Mouse (Mus musculus) CD8-positive naive resting alpha-beta T cell, adult 57 days (primary cell): ENCODE measurements around the gene Mrpl53. TPM values are rescaled to one million over a fixed set of nuclear protein-coding genes. Genes with fewer than 3 reads are reported as not detected.

Experiments used
- total RNA-seq: library from RNA; stranded (reverse); gene quantifications from one replicate; pipeline ENCODE4 v1.2.4, GENCODE M21; 2023

Gene Mrpl53
- 28.5 TPM for total RNA-seq

GRCm38 (mm10) chr6:83108762-83109668 lies at the start of gene Mrpl53:
Mrpl53 (plus strand) TSS chr6:83109040.

GRCm38 (mm10) chr6:83070247-83070310 lies 38.8 kb upstream of the Mrpl53 start, which contains the start of gene Tlx2:
Tlx2 (minus strand) TSS chr6:83070293.

GRCm38 (mm10) chr6:83077630-83078323 lies 31.1 kb upstream of the Mrpl53 start, which contains the start of gene Pcgf1:
Pcgf1 (plus strand) TSS chr6:83077869.

GRCm38 (mm10) chr6:83086121-83087035 lies 22.5 kb upstream of the Mrpl53 start, which contains the start of gene Lbx2:
Lbx2 (plus strand) TSS chr6:83086367.

GRCm38 (mm10) chr6:83101316-83101687 lies 7.5 kb upstream of the Mrpl53 start, which contains the start of the genes Ccdc142 and Gm42688:
Ccdc142 (plus strand) TSS chr6:83101601.
Gm42688 (plus strand) TSS chr6:83101617.

GRCm38 (mm10) chr6:83115011-83115671 lies 6.3 kb downstream of the Mrpl53 start, which contains the start of gene Mogs:
Mogs (plus strand) TSS chr6:83115496.

GRCm38 (mm10) chr6:83120930-83121862 lies 12.4 kb downstream of the Mrpl53 start, which contains the start of gene Wbp1:
Wbp1 (minus strand) TSS chr6:83121559.

GRCm38 (mm10) chr6:83125331-83125730 lies 16.5 kb downstream of the Mrpl53 start, which contains the start of gene Ino80b:
Ino80b (minus strand) TSS chr6:83125431.

GRCm38 (mm10) chr6:83134951-83135513 lies 26.2 kb downstream of the Mrpl53 start, which contains the start of gene Rtkn:
Rtkn (plus strand) TSS chr6:83135463.

GRCm38 (mm10) chr6:83156259-83156684 lies 47.4 kb downstream of the Mrpl53 start, which contains the start of the genes Wdr54 and 1700003E16Rik:
Wdr54 (minus strand) TSS chr6:83156397.
1700003E16Rik (plus strand) TSS chr6:83156404.

Other genes starting within 250 kb of the Mrpl53 start
- gene Sema4f, start 169.3 kb upstream of the Mrpl53 start, total RNA-seq: 31.7 TPM
- not detected for gene M1ap, start 162.1 kb upstream of the Mrpl53 start, total RNA-seq
- 20.4 TPM for gene Dok1, start 75.6 kb upstream of the Mrpl53 start, total RNA-seq
- not detected for gene Loxl3, start 74.9 kb upstream of the Mrpl53 start, total RNA-seq
- 325 TPM for gene Aup1, start 54.5 kb upstream of the Mrpl53 start, total RNA-seq
- 27.9 TPM for gene Htra2, start 53.8 kb upstream of the Mrpl53 start, total RNA-seq
- gene Dqx1, start 51.2 kb upstream of the Mrpl53 start, total RNA-seq: 15.2 TPM
- not detected for gene Tlx2, start 38.7 kb upstream of the Mrpl53 start, total RNA-seq
- 32.1 TPM for gene Pcgf1, start 31.2 kb upstream of the Mrpl53 start, total RNA-seq
- gene Lbx2, start 22.7 kb upstream of the Mrpl53 start, total RNA-seq: not detected
- 16.0 TPM for gene Ccdc142, start 7.4 kb upstream of the Mrpl53 start, total RNA-seq
- 9.5 TPM for gene Gm42688, start 7.4 kb upstream of the Mrpl53 start, total RNA-seq
- 33.9 TPM for gene Mogs, start 6.5 kb downstream of the Mrpl53 start, total RNA-seq
- gene Wbp1, start 12.5 kb downstream of the Mrpl53 start, total RNA-seq: 42.7 TPM
- 33.8 TPM for gene Ino80b, start 16.4 kb downstream of the Mrpl53 start, total RNA-seq
- gene Rtkn, start 26.4 kb downstream of the Mrpl53 start, total RNA-seq: not detected
- not detected for gene Wdr54, start 47.4 kb downstream of the Mrpl53 start, total RNA-seq
- not detected for gene 1700003E16Rik, start 47.4 kb downstream of the Mrpl53 start, total RNA-seq
- gene Dctn1, start 56.9 kb downstream of the Mrpl53 start, total RNA-seq: 103 TPM
- not detected for gene Slc4a5, start 110.8 kb downstream of the Mrpl53 start, total RNA-seq
- gene Mthfd2, start 216.9 kb downstream of the Mrpl53 start, total RNA-seq: 26.2 TPM
- 102 TPM for gene Mob1a, start 217.0 kb downstream of the Mrpl53 start, total RNA-seq
- 30.7 TPM for gene Bola3, start 240.1 kb downstream of the Mrpl53 start, total RNA-seq